13 mouse cellular contexts compared by ENCODE assay signal in genomic region chr15:25573113-25573512, GRCm38 (mm10).
"Had no signal": no experiment of that assay in that cellular context is flagged by ENCODE, and none has a peak within 500 bp of the region (broad histone marks: within the 10 kb centered on the region; RNA-seq: fewer than 3 reads in every experiment).

No protein-coding gene starts in this region.

- DNase-seq: kidney, adult 2 months; kidney, postnatal 25 days; layer of hippocampus, adult 9-11 months; liver; liver, postnatal 0 days; lung, embryonic 14.5 days; midbrain, embryonic 14.5 days; retina, postnatal 1 day; right cerebral cortex, postnatal 25 days; spleen, adult 18-20 months; thymus, adult 18-20 months; thymus, postnatal 36 days had no signal

- ATAC-seq: liver, postnatal 0 days; lung, postnatal 0 days had no signal
